Mouse (Mus musculus) adrenal gland, adult (tissue): ENCODE data around the gene Elavl3.

ENCODE experiments used
- DNase-seq, 2 experiments: peaks; one replicate each; pipeline ENCODE4 v3.0.0; 2022 to 2023; ENCODE audit warnings: low spot score in 1 of 2; ENCODE audit not compliant: inconsistent age in 2 of 2

Gene Elavl3

GRCm38 (mm10) chr9:22058011-22058424 lies 6.2 kb upstream of the Elavl3 start:
- peak in 1 of 2 experiments; percentile 48 for DNase-seq

GRCm38 (mm10) chr9:22057031-22057517 lies 5.3 kb upstream of the Elavl3 start:
- no peak for DNase-seq

- no peak for DNase-seq
These were observed 4.6 kb upstream of the Elavl3 start for GRCm38 (mm10) chr9:22056303-22056910.

- no peak for DNase-seq
These were observed 3.9 kb upstream of the Elavl3 start for GRCm38 (mm10) chr9:22055713-22056112.

GRCm38 (mm10) chr9:22054411-22055076 lies 2.7 kb upstream of the Elavl3 start:
- DNase-seq: peak; percentile 80 to 94

- DNase-seq: no peak
These were observed 1.8 kb upstream of the Elavl3 start for GRCm38 (mm10) chr9:22053657-22054056.

- peak in 1 of 2 experiments; percentile 35 for DNase-seq
These were observed 464 bp downstream of the Elavl3 start for GRCm38 (mm10) chr9:22051161-22051957.

GRCm38 (mm10) chr9:22050351-22050889 lies 1.4 kb downstream of the Elavl3 start:
- peak; percentile 68 to 85 for DNase-seq

GRCm38 (mm10) chr9:22049721-22050270 lies 2.0 kb downstream of the Elavl3 start:
- DNase-seq: no peak

- no peak for DNase-seq
These were observed 2.5 kb downstream of the Elavl3 start for GRCm38 (mm10) chr9:22049315-22049714.

GRCm38 (mm10) chr9:22047329-22047728 lies 4.5 kb downstream of the Elavl3 start:
- no peak for DNase-seq

- no peak for DNase-seq
These were observed 10.0 kb downstream of the Elavl3 start for GRCm38 (mm10) chr9:22041832-22042231.

GRCm38 (mm10) chr9:22037826-22038225 lies 14.0 kb downstream of the Elavl3 start:
- DNase-seq: peak in 1 of 2 experiments; percentile 32

- no peak for DNase-seq
These were observed 16.4 kb downstream of the Elavl3 start for GRCm38 (mm10) chr9:22035300-22036044.

GRCm38 (mm10) chr9:22030386-22030785 lies 21.4 kb downstream of the Elavl3 start:
- no peak for DNase-seq

GRCm38 (mm10) chr9:22028467-22028866 lies 23.4 kb downstream of the Elavl3 start:
- DNase-seq: no peak

- DNase-seq: no peak
These were observed 27.2 kb downstream of the Elavl3 start for GRCm38 (mm10) chr9:22024592-22024991.

GRCm38 (mm10) chr9:22017208-22017825 lies 34.5 kb downstream of the Elavl3 start:
- no peak for DNase-seq

GRCm38 (mm10) chr9:22016245-22016644 lies 35.6 kb downstream of the Elavl3 start:
- DNase-seq: no peak

GRCm38 (mm10) chr9:22012731-22013130 lies 39.1 kb downstream of the Elavl3 start:
- DNase-seq: no peak
